Mouse (Mus musculus) MEL (cell line): ENCODE results near the gene Grsf1. TPM values are rescaled to one million over a fixed set of nuclear protein-coding genes. Genes with fewer than 3 reads are reported as not detected.

ENCODE experiments used
- DNase-seq: peaks from one replicate; pipeline ENCODE4 v3.0.0; 2011; ENCODE audit warnings: low read depth, low spot score
- H3K27ac ChIP-seq: 2 replicates; pipeline ENCODE4 v1.5.1; 2012; ENCODE audit warnings: low read depth, mild to moderate bottlenecking, control low read depth, low read length, moderate library complexity; ENCODE audit not compliant: control insufficient read depth
- H3K27me3 ChIP-seq, 2 experiments: fragments of 150-350 bp in 1 of 2; sonication (generic) in 1 of 2; 2 replicates each; pipeline ENCODE4 v1.6.1; 2012; ENCODE audit warnings: low read length in 2 of 2, mild to moderate bottlenecking in 2 of 2, improper control_type of control experiment in 1 of 2, moderate library complexity in 1 of 2; ENCODE audit not compliant: insufficient read depth in 2 of 2, control insufficient read depth in 1 of 2
- H3K36me3 ChIP-seq, 2 experiments: 2 replicates each; pipeline ENCODE4 v1.6.1; 2012 to 2014; ENCODE audit warnings: low read length in 2 of 2, improper control_type of control experiment in 1 of 2, inconsistent platforms in 1 of 2, mild to moderate bottlenecking in 1 of 2; ENCODE audit not compliant: insufficient read depth in 2 of 2, control insufficient read depth in 1 of 2
- H3K4me1 ChIP-seq, 2 experiments: fragments of 150-350 bp in 1 of 2; sonication (generic) in 1 of 2; 2 replicates each; pipeline ENCODE4 v1.6.1; 2012; ENCODE audit warnings: low read length in 2 of 2, improper control_type of control experiment in 1 of 2, mild to moderate bottlenecking in 1 of 2; ENCODE audit not compliant: insufficient read depth in 2 of 2, control insufficient read depth in 1 of 2
- H3K4me3 ChIP-seq, 2 experiments: fragments of 150-350 bp in 1 of 2; sonication (generic) in 1 of 2; 2 replicates each; pipeline ENCODE4 v1.5.1; 2012; ENCODE audit warnings: low read depth in 2 of 2, low read length in 2 of 2, mild to moderate bottlenecking in 2 of 2, moderate library complexity in 2 of 2, control low read depth in 1 of 2, improper control_type of control experiment in 1 of 2; ENCODE audit not compliant: control insufficient read depth in 1 of 2, insufficient read depth in 1 of 2
- H3K79me2 ChIP-seq: 2 replicates; pipeline ENCODE4 v1.6.1; 2012; ENCODE audit warnings: mild to moderate bottlenecking, low read length, moderate library complexity; ENCODE audit not compliant: control insufficient read depth, poor library complexity, insufficient read depth
- H3K9ac ChIP-seq: 2 replicates; pipeline ENCODE4 v1.6.1; 2012; ENCODE audit warnings: low read depth, mild to moderate bottlenecking, control low read depth, low read length, moderate library complexity; ENCODE audit not compliant: control insufficient read depth, poor library complexity, severe bottlenecking
- H3K9me3 ChIP-seq: fragments of 150-350 bp; sonication (generic); replicated peaks from 2 replicates; pipeline ENCODE4 v1.6.1; 2012; ENCODE audit warnings: mild to moderate bottlenecking, low read length, improper control_type of control experiment, moderate library complexity; ENCODE audit not compliant: insufficient read depth
- BHLHE40 ChIP-seq: IDR thresholded peaks from 2 replicates; pipeline ENCODE4 v1.6.1; 2012; ENCODE audit warnings: low read depth, mild to moderate bottlenecking, inconsistent platforms, low read length, improper control_type of control experiment, borderline replicate concordance
- CHD1 ChIP-seq: IDR thresholded peaks from 2 replicates; pipeline ENCODE4 v1.6.1; 2012; ENCODE audit warnings: low read depth, mild to moderate bottlenecking, inconsistent platforms, low read length, improper control_type of control experiment
- CHD2 ChIP-seq: IDR thresholded peaks from 2 replicates; pipeline ENCODE4 v1.6.1; 2011; ENCODE audit warnings: low read length, improper control_type of control experiment
- CTCF ChIP-seq, 3 experiments: IDR thresholded peaks in 2 of 3; conservative IDR thresholded peaks in 1 of 3; 2 replicates each; pipeline ENCODE4 v1.5.1; 2011 to 2012; ENCODE audit warnings: low read length in 3 of 3, low read depth in 2 of 3, mild to moderate bottlenecking in 2 of 3, improper control_type of control experiment in 1 of 3, inconsistent platforms in 1 of 3, mixed read lengths in 1 of 3, moderate library complexity in 1 of 3; ENCODE audit not compliant: control insufficient read depth in 1 of 3, insufficient read depth in 1 of 3, poor library complexity in 1 of 3, severe bottlenecking in 1 of 3
- E2F4 ChIP-seq: IDR thresholded peaks from 2 replicates; pipeline ENCODE4 v1.6.1; 2011; ENCODE audit warnings: low read depth, low read length, improper control_type of control experiment, borderline replicate concordance
- EP300 ChIP-seq, 2 experiments: IDR thresholded peaks; 2 replicates each; pipeline ENCODE4 v1.6.1; 2011; ENCODE audit warnings: improper control_type of control experiment in 2 of 2, low read length in 2 of 2, low read depth in 1 of 2, mild to moderate bottlenecking in 1 of 2
- ETS1 ChIP-seq: IDR thresholded peaks from 2 replicates; pipeline ENCODE4 v1.6.1; 2012; ENCODE audit warnings: low read depth, mild to moderate bottlenecking, inconsistent platforms, low read length, improper control_type of control experiment, moderate library complexity
- GABPA ChIP-seq: IDR thresholded peaks from 2 replicates; pipeline ENCODE4 v1.6.1; 2012; ENCODE audit warnings: low read depth, mild to moderate bottlenecking, inconsistent platforms, low read length, improper control_type of control experiment, moderate library complexity
- GATA1 ChIP-seq: IDR thresholded peaks from 2 replicates; pipeline ENCODE4 v1.6.1; 2011; ENCODE audit warnings: low read depth, low read length, improper control_type of control experiment
- HCFC1 ChIP-seq: IDR thresholded peaks from 2 replicates; pipeline ENCODE4 v1.6.1; 2012; ENCODE audit warnings: low read depth, mild to moderate bottlenecking, inconsistent platforms, low read length, improper control_type of control experiment, moderate library complexity
- JUND ChIP-seq: IDR thresholded peaks from 2 replicates; pipeline ENCODE4 v1.6.1; 2011; ENCODE audit warnings: low read depth, mild to moderate bottlenecking, improper control_type of control experiment, low read length
- KAT2A ChIP-seq: conservative IDR thresholded peaks from 2 replicates; pipeline ENCODE4 v1.6.1; 2012; ENCODE audit warnings: low read depth, low read length, improper control_type of control experiment, inconsistent platforms
- MAFK ChIP-seq: IDR thresholded peaks from 2 replicates; pipeline ENCODE4 v1.6.1; 2011; ENCODE audit warnings: low read depth, mild to moderate bottlenecking, low read length, improper control_type of control experiment, borderline replicate concordance
- MAX ChIP-seq: IDR thresholded peaks from 2 replicates; pipeline ENCODE4 v1.6.1; 2011; ENCODE audit warnings: low read length, improper control_type of control experiment
- MAZ ChIP-seq: IDR thresholded peaks from 2 replicates; pipeline ENCODE4 v1.6.1; 2012; ENCODE audit warnings: low read depth, mild to moderate bottlenecking, inconsistent platforms, low read length, improper control_type of control experiment
- MEF2A ChIP-seq: IDR thresholded peaks from 2 replicates; pipeline ENCODE4 v1.6.1; 2014; ENCODE audit warnings: low read depth, mild to moderate bottlenecking, inconsistent platforms, low read length, improper control_type of control experiment; ENCODE audit not compliant: poor library complexity, insufficient replicate concordance, severe bottlenecking; ENCODE audit errors: extremely low read depth
- MXI1 ChIP-seq: IDR thresholded peaks from 2 replicates; pipeline ENCODE4 v1.6.1; 2011; ENCODE audit warnings: mild to moderate bottlenecking, low read depth, low read length, improper control_type of control experiment
- MYB ChIP-seq: IDR thresholded peaks from 2 replicates; pipeline ENCODE4 v1.6.1; 2011; ENCODE audit warnings: mild to moderate bottlenecking, low read depth, low read length, improper control_type of control experiment
- MYC ChIP-seq: IDR thresholded peaks from 2 replicates; pipeline ENCODE4 v1.6.1; 2011; ENCODE audit warnings: low read depth, mild to moderate bottlenecking, low read length, improper control_type of control experiment, moderate library complexity
- NELFE ChIP-seq: IDR thresholded peaks from 2 replicates; pipeline ENCODE4 v1.6.1; 2011; ENCODE audit warnings: low read depth, low read length, improper control_type of control experiment
- NRF1 ChIP-seq: IDR thresholded peaks from 2 replicates; pipeline ENCODE4 v1.6.1; 2014; ENCODE audit warnings: low read depth, mild to moderate bottlenecking, inconsistent platforms, low read length, improper control_type of control experiment, moderate library complexity; ENCODE audit not compliant: poor library complexity, insufficient read depth, severe bottlenecking
- POLR2A ChIP-seq, 2 experiments: IDR thresholded peaks; 2 replicates each; pipeline ENCODE4 v1.6.1; 2011 to 2012; ENCODE audit warnings: low read length in 2 of 2, mild to moderate bottlenecking in 2 of 2, control low read depth in 1 of 2, improper control_type of control experiment in 1 of 2, low read depth in 1 of 2, moderate library complexity in 1 of 2; ENCODE audit not compliant: control insufficient read depth in 1 of 2, insufficient read depth in 1 of 2, poor library complexity in 1 of 2
- POLR2AphosphoS2 ChIP-seq: IDR thresholded peaks from 2 replicates; pipeline ENCODE4 v1.6.1; 2011; ENCODE audit warnings: low read length, improper control_type of control experiment
- POLR2AphosphoS5 ChIP-seq: IDR thresholded peaks from 2 replicates; pipeline ENCODE4 v1.6.1; 2012; ENCODE audit warnings: low read depth, borderline replicate concordance, mild to moderate bottlenecking, inconsistent platforms, low read length, moderate library complexity, mixed read lengths
- RAD21 ChIP-seq: IDR thresholded peaks from 2 replicates; pipeline ENCODE4 v1.6.1; 2011; ENCODE audit warnings: mild to moderate bottlenecking, low read depth, low read length, improper control_type of control experiment
- RCOR1 ChIP-seq: IDR thresholded peaks from 2 replicates; pipeline ENCODE4 v1.6.1; 2012; ENCODE audit warnings: low read depth, mild to moderate bottlenecking, inconsistent platforms, low read length, improper control_type of control experiment
- SIN3A ChIP-seq: IDR thresholded peaks from 2 replicates; pipeline ENCODE4 v1.6.1; 2012; ENCODE audit warnings: low read length, improper control_type of control experiment, inconsistent platforms
- SMC3 ChIP-seq: IDR thresholded peaks from 2 replicates; pipeline ENCODE4 v1.6.1; 2011; ENCODE audit warnings: low read depth, low read length, improper control_type of control experiment
- TAL1 ChIP-seq: IDR thresholded peaks from 2 replicates; pipeline ENCODE4 v1.6.1; 2012; ENCODE audit warnings: mild to moderate bottlenecking, inconsistent platforms, low read length, moderate library complexity, mixed read lengths
- TBP ChIP-seq: IDR thresholded peaks from 2 replicates; pipeline ENCODE4 v1.8.0; 2011; ENCODE audit warnings: low read depth, low read length, improper control_type of control experiment
- TCF12 ChIP-seq: IDR thresholded peaks from 2 replicates; pipeline ENCODE4 v1.6.1; 2014; ENCODE audit warnings: low read depth, mild to moderate bottlenecking, inconsistent platforms, low read length, improper control_type of control experiment, moderate library complexity
- USF1 ChIP-seq: IDR thresholded peaks from 2 replicates; pipeline ENCODE4 v1.6.1; 2014; ENCODE audit warnings: low read depth, mild to moderate bottlenecking, inconsistent platforms, low read length, improper control_type of control experiment, moderate library complexity
- USF2 ChIP-seq, 2 experiments: IDR thresholded peaks; 2 replicates each; pipeline ENCODE4 v1.6.1; 2011 to 2012; ENCODE audit warnings: improper control_type of control experiment in 2 of 2, low read length in 2 of 2, borderline replicate concordance in 1 of 2, inconsistent platforms in 1 of 2, low read depth in 1 of 2, mild to moderate bottlenecking in 1 of 2; ENCODE audit not compliant: insufficient read depth in 1 of 2
- ZC3H11A ChIP-seq: IDR thresholded peaks from 2 replicates; pipeline ENCODE4 v1.6.1; 2012; ENCODE audit warnings: low read depth, mild to moderate bottlenecking, inconsistent platforms, low read length, improper control_type of control experiment
- ZKSCAN1 ChIP-seq: IDR thresholded peaks from 2 replicates; pipeline ENCODE4 v1.6.1; 2012; ENCODE audit warnings: low read depth, mild to moderate bottlenecking, inconsistent platforms, low read length, improper control_type of control experiment, moderate library complexity
- ZMIZ1 ChIP-seq: IDR thresholded peaks from 2 replicates; pipeline ENCODE4 v1.6.1; 2012; ENCODE audit warnings: low read depth, mild to moderate bottlenecking, inconsistent platforms, low read length, improper control_type of control experiment, moderate library complexity
- ZNF384 ChIP-seq: IDR thresholded peaks from 2 replicates; pipeline ENCODE4 v1.6.1; 2012; ENCODE audit warnings: low read depth, mild to moderate bottlenecking, inconsistent platforms, low read length, improper control_type of control experiment
- polyA plus RNA-seq, 2 experiments: library from polyadenylated mRNA; stranded (reverse) in 1 of 2; unstranded in 1 of 2; fragments of >175 nt in 1 of 2; fragments of >200 nt in 1 of 2; gene quantifications; 2 replicates each; pipeline versions ENCODE4 v1.2.1 to v1.2.4; 2012; ENCODE audit warnings: low replicate concordance in 2 of 2, low read depth in 1 of 2; ENCODE audit not compliant: insufficient read length in 2 of 2, insufficient read depth in 1 of 2, missing spikeins in 1 of 2
- total RNA-seq: library from RNA; depleted of rRNA; stranded (reverse); fragments of 300-350 nt; gene quantifications from 2 replicates; pipeline ENCODE4 v1.2.3, GENCODE M21; 2012

Grsf1 gene
- total and polyA plus RNA-seq, 3 experiments: 49.4 to 62.8 TPM; not detected in 1

GRCm38 (mm10) chr5:88724030-88724429 lies 48.1 kb upstream of the Grsf1 start:
- H3K27ac ChIP-seq: peak overlapping the region; percentile 89
- H3K4me3 ChIP-seq: no peak overlapping the region
- peak; percentile 93 for DNase-seq
- no peaks in the 10 kb centered on the region for H3K9me3 ChIP-seq
- peaks cover 3 to 49% of the 10 kb centered on the region in 2 experiments for H3K36me3 ChIP-seq
- peaks cover 48% of the 10 kb centered on the region for H3K79me2 ChIP-seq
- H3K27me3 ChIP-seq: no peaks in the 10 kb centered on the region
- TF ChIP-seq TBP (peak; percentile 99), GATA1 (peak; percentile 99), TAL1 (peak; percentile 90), MXI1 (peak; percentile 51; the same call in 1 of the 2 replicates), POLR2AphosphoS5 (no peak), RCOR1 (peak; percentile 95), TCF12 (peak; percentile 96), CHD1 (peak; percentile 37; the same call in 1 of the 2 replicates), POLR2AphosphoS2 (peak; percentile 85; the same call in 1 of the 2 replicates), ETS1 (peak; percentile 98), USF2 (IDR thresholded peaks at IDR 0.05; ENCODE audit: borderline replicate concordance in 1 of 2, insufficient read depth in 1 of 2, low read depth in 1 of 2, low read length in 2 of 2) (no peak), ZMIZ1 (peak; percentile 79; the same call in 1 of the 2 replicates), MYC (peak; percentile 78), MAFK (peak; percentile 81), ZKSCAN1 (no peak), POLR2A (IDR thresholded peaks at IDR 0.05; ENCODE audit: control insufficient read depth in 1 of 2, insufficient read depth in 1 of 2, low read depth in 1 of 2, low read length in 2 of 2, poor library complexity in 1 of 2) (peak in 1 of 2 experiments; percentile 54; a peak in 1 of 4 replicates), CHD2 (no peak; the same call in 1 of the 2 replicates), GABPA (0 out of 2 replicates have a peak, but pooled peaks have one; percentile 40), KAT2A (no peak), BHLHE40 (peak; percentile 82; the same call in 1 of the 2 replicates), MYB (peak; percentile 45; the same call in 1 of the 2 replicates), MEF2A (peak; percentile 12; the same call in 1 of the 2 replicates), NELFE (no peak), EP300 (IDR thresholded peaks at IDR 0.05; ENCODE audit: low read depth in 1 of 2, low read length in 2 of 2) (peak; percentile 98 to 99), E2F4 (no peak), MAX (no peak), ZNF384 (peak; percentile 83), JUND (peak; percentile 98), SMC3 (no peak), USF1 (no peak), MAZ (peak; percentile 81; the same call in 1 of the 2 replicates), HCFC1 (peak; percentile 61), CTCF (IDR thresholded peaks at IDR 0.05 in 2 of 3, conservative IDR thresholded peaks at IDR 0.05 in 1 of 3; ENCODE audit: control insufficient read depth in 1 of 3, insufficient read depth in 1 of 3, low read depth in 2 of 3, low read length in 3 of 3, poor library complexity in 1 of 3, severe bottlenecking in 1 of 3) (no peak; a peak in 1 of 6 replicates), NRF1 (peak; percentile 14; the same call in 1 of the 2 replicates), RAD21 (no peak), ZC3H11A (no peak; the same call in 1 of the 2 replicates), SIN3A (peak; percentile 91)
- peaks cover 17 to 24% of the 10 kb centered on the region in 2 experiments for H3K4me1 ChIP-seq
- no peak overlapping the region for H3K9ac ChIP-seq
